Mouse (Mus musculus): ENCODE measurements at regions not wholly inside any gene's neighbourhood (a gene's known extent, or its start where the extent isn't known, plus 50 kb on each side); places are given as distances from the start of the nearest gene placed in this dataset.

GRCm38 (mm10) chr5:64744455-64744854 is 58.7 kb upstream of the Klf3 start:
- Histone ChIP-seq H3K36me3 (ENCODE audit: control insufficient read depth in 1 of 2, insufficient read depth in 2 of 2, low read length in 2 of 2) (peaks cover 0 to 11% of the 10 kb centered on the region in 2 experiments; a peak in 2 of 4 replicates), H3K9me3 (replicated peaks; ENCODE audit: insufficient read depth, low read length) (no peaks in the 10 kb centered on the region), H3K27ac (ENCODE audit: control insufficient read depth, low read depth, low read length) (no peak overlapping the region), H3K4me3 (ENCODE audit: control insufficient read depth in 1 of 2, insufficient read depth in 1 of 2, low read depth in 2 of 2, low read length in 2 of 2) (no peak overlapping the region), H3K4me1 (ENCODE audit: control insufficient read depth in 1 of 2, insufficient read depth in 2 of 2, low read length in 2 of 2) (peaks cover 5 to 6% of the 10 kb centered on the region in 2 experiments), H3K27me3 (ENCODE audit: control insufficient read depth in 1 of 2, insufficient read depth in 2 of 2, low read length in 2 of 2) (no peaks in the 10 kb centered on the region), H3K9ac (ENCODE audit: control insufficient read depth, low read depth, low read length, poor library complexity, severe bottlenecking) (no peak overlapping the region), H3K79me2 (ENCODE audit: control insufficient read depth, insufficient read depth, low read length, poor library complexity) (no peaks in the 10 kb centered on the region)
- DNase-seq (ENCODE audit: low read depth, low spot score), result no peak
- no peak for TF ChIP-seq ELF1 (IDR thresholded peaks at IDR 0.05; ENCODE audit: low read depth, low read length)
- TF ChIP-seq ZNF384 (IDR thresholded peaks at IDR 0.05; ENCODE audit: low read depth, low read length), result no peak
- TF ChIP-seq ZKSCAN1 (IDR thresholded peaks at IDR 0.05; ENCODE audit: low read depth, low read length), result no peak
- TF ChIP-seq ZMIZ1 (IDR thresholded peaks at IDR 0.05; ENCODE audit: low read depth, low read length), result no peak
- TF ChIP-seq GABPA (IDR thresholded peaks at IDR 0.05; ENCODE audit: low read depth, low read length), result no peak
- TF ChIP-seq NELFE (IDR thresholded peaks at IDR 0.05; ENCODE audit: low read depth, low read length), result no peak
- TF ChIP-seq CTCF (IDR thresholded peaks at IDR 0.05 in 2 of 3, conservative IDR thresholded peaks at IDR 0.05 in 1 of 3; ENCODE audit: control insufficient read depth in 1 of 3, insufficient read depth in 1 of 3, low read depth in 2 of 3, low read length in 3 of 3, poor library complexity in 1 of 3, severe bottlenecking in 1 of 3), result no peak
- no peak for TF ChIP-seq TAL1 (IDR thresholded peaks at IDR 0.05; ENCODE audit: low read length)
- TF ChIP-seq POLR2A (IDR thresholded peaks at IDR 0.05; ENCODE audit: control insufficient read depth in 1 of 2, insufficient read depth in 1 of 2, low read depth in 1 of 2, low read length in 2 of 2, poor library complexity in 1 of 2), result no peak
- no peak for TF ChIP-seq RAD21 (IDR thresholded peaks at IDR 0.05; ENCODE audit: low read depth, low read length)
- no peak for TF ChIP-seq NRF1 (IDR thresholded peaks at IDR 0.05; ENCODE audit: insufficient read depth, low read depth, low read length, poor library complexity, severe bottlenecking)
- no peak for TF ChIP-seq CHD1 (IDR thresholded peaks at IDR 0.05; ENCODE audit: low read depth, low read length)
- no peak for TF ChIP-seq SMC3 (IDR thresholded peaks at IDR 0.05; ENCODE audit: low read depth, low read length)
- TF ChIP-seq E2F4 (IDR thresholded peaks at IDR 0.05; ENCODE audit: borderline replicate concordance, low read depth, low read length), result no peak
- no peak for TF ChIP-seq MYC (IDR thresholded peaks at IDR 0.05; ENCODE audit: low read depth, low read length)
- no peak for TF ChIP-seq BHLHE40 (IDR thresholded peaks at IDR 0.05; ENCODE audit: borderline replicate concordance, low read depth, low read length)

- TF ChIP-seq ETS1 (IDR thresholded peaks at IDR 0.05; ENCODE audit: low read depth, low read length) (peak; percentile 21; the same call in 1 of the 2 replicates), EP300 (IDR thresholded peaks at IDR 0.05; ENCODE audit: low read depth in 1 of 2, low read length in 2 of 2) (peak in 1 of 2 experiments; percentile 92; a peak in 2 of 4 replicates), ZMIZ1 (IDR thresholded peaks at IDR 0.05; ENCODE audit: low read depth, low read length) (no peak), TCF12 (IDR thresholded peaks at IDR 0.05; ENCODE audit: low read depth, low read length) (peak; percentile 52), MYB (IDR thresholded peaks at IDR 0.05; ENCODE audit: low read depth, low read length) (peak; percentile 92), MYC (IDR thresholded peaks at IDR 0.05; ENCODE audit: low read depth, low read length) (no peak), SMC3 (IDR thresholded peaks at IDR 0.05; ENCODE audit: low read depth, low read length) (no peak)
- H3K9ac ChIP-seq (ENCODE audit: control insufficient read depth, low read depth, low read length, poor library complexity, severe bottlenecking), result no peak overlapping the region
- peaks cover 0 to 22% of the 10 kb centered on the region in 2 experiments; a peak in 2 of 4 replicates for H3K36me3 ChIP-seq (ENCODE audit: control insufficient read depth in 1 of 2, insufficient read depth in 2 of 2, low read length in 2 of 2)
- H3K27ac ChIP-seq (ENCODE audit: control insufficient read depth, low read depth, low read length), result no peak overlapping the region
- peaks cover 17 to 20% of the 10 kb centered on the region in 2 experiments for H3K4me1 ChIP-seq (ENCODE audit: control insufficient read depth in 1 of 2, insufficient read depth in 2 of 2, low read length in 2 of 2)
- H3K79me2 ChIP-seq (ENCODE audit: control insufficient read depth, insufficient read depth, low read length, poor library complexity), result no peaks in the 10 kb centered on the region
- H3K27me3 ChIP-seq (ENCODE audit: control insufficient read depth in 1 of 2, insufficient read depth in 2 of 2, low read length in 2 of 2), result no peaks in the 10 kb centered on the region
- DNase-seq (ENCODE audit: low read depth, low spot score), result peak; percentile 30
- H3K4me3 ChIP-seq (ENCODE audit: control insufficient read depth in 1 of 2, insufficient read depth in 1 of 2, low read depth in 2 of 2, low read length in 2 of 2), result no peak overlapping the region
- no peaks in the 10 kb centered on the region for H3K9me3 ChIP-seq (replicated peaks; ENCODE audit: insufficient read depth, low read length)
These were observed 55.7 kb upstream of the Klf3 start for GRCm38 (mm10) chr5:64747461-64747860.

Measured in MEL (cell line).